Comparison of ENCODE assay signal across 7 mouse cellular contexts in genomic region chr8:12672056-12672881, GRCm38 (mm10). TPM values are rescaled to one million over a fixed set of nuclear protein-coding genes. Genes with fewer than 3 reads are reported as not detected.
A peak's percentile ranks its signal among the peaks of the same experiment; 100 is the strongest.
DNase-seq lines count a peak whose midpoint lies in the region; ATAC-seq and TF ChIP-seq lines count a peak whose summit lies in the region.

Tubgcp3 (minus strand) TSS chr8:12672248.

- intact Hi-C loops in left cerebral cortex, postnatal 4 days (cut with DNase I) = loop anchor here (5.0 kb wide), 1 partner anchor 715 kb away; no protein-coding TSS in a partner anchor

- no peaks in the 10 kb centered on the region for H3K9me3 ChIP-seq in intestine, postnatal 0 days (ENCODE audit: control insufficient read depth)
- no peaks in the 10 kb centered on the region for H3K9me3 ChIP-seq in midbrain, embryonic 12.5 days

- H3K9ac ChIP-seq in intestine, postnatal 0 days (ENCODE audit: low read depth, low read length) = peak within 1 kb of the TSS; percentile 84
- H3K9ac ChIP-seq in midbrain, embryonic 12.5 days (replicated peaks) = peak within 1 kb of the TSS; percentile 89

- WGBS in intestine, postnatal 0 days = 2% methylated on average over 65 of the region's 65 CpGs
- WGBS in midbrain, embryonic 12.5 days = 1% methylated on average over 65 of the region's 65 CpGs
- 2% methylated on average over 65 of the region's 65 CpGs for WGBS in small intestine, adult 2 months

- no peaks in the 10 kb centered on the region for H3K36me3 ChIP-seq in intestine, postnatal 0 days (ENCODE audit: control insufficient read depth, insufficient read depth)
- H3K36me3 ChIP-seq in midbrain, embryonic 12.5 days = no peaks in the 10 kb centered on the region
- H3K36me3 ChIP-seq in small intestine, adult 2 months (ENCODE audit: control insufficient read depth, insufficient read depth, low read length) = no peaks in the 10 kb centered on the region

- TF ChIP-seq CTCF in intestine, postnatal 0 days (IDR thresholded peaks at IDR 0.05; ENCODE audit: low read depth) = no peak
- no peak for TF ChIP-seq CTCF in small intestine, adult 2 months (IDR thresholded peaks at IDR 0.05; ENCODE audit: extremely low read depth, insufficient read length, insufficient replicate concordance, low read depth, low read length)

- TF ChIP-seq POLR2A in small intestine, adult 2 months (IDR thresholded peaks at IDR 0.05; ENCODE audit: low read depth, low read length) = peak; percentile 85

- H3K4me2 ChIP-seq in intestine, postnatal 0 days (replicated peaks; ENCODE audit: low read depth) = peak within 1 kb of the TSS; percentile 67
- peak within 1 kb of the TSS; percentile 81 for H3K4me2 ChIP-seq in midbrain, embryonic 12.5 days (replicated peaks)

- peak within 1 kb of the TSS; percentile 74 for H3K27ac ChIP-seq in intestine, postnatal 0 days (ENCODE audit: low read depth, low read length)
- peak within 1 kb of the TSS; percentile 75 for H3K27ac ChIP-seq in midbrain, embryonic 12.5 days (replicated peaks)
- no peak within 1 kb of the TSS for H3K27ac ChIP-seq in small intestine, adult 2 months (ENCODE audit: insufficient read depth, low read depth, low read length)

- H3K4me1 ChIP-seq in intestine, postnatal 0 days (replicated peaks; ENCODE audit: control insufficient read depth, insufficient read depth, low read length) = peaks cover 2% of the 10 kb centered on the region; the same call in 1 of the 2 replicates
- H3K4me1 ChIP-seq in midbrain, embryonic 12.5 days = peaks cover 19% of the 10 kb centered on the region
- H3K4me1 ChIP-seq in small intestine, adult 2 months (ENCODE audit: control insufficient read depth, insufficient read depth, insufficient read length, low read length) = no peaks in the 10 kb centered on the region

- peak; percentile 76 for DNase-seq in adrenal gland, adult 8-10 months
- DNase-seq in embryo, embryonic 9.5 days (ENCODE audit: extremely low spot score) = peak; percentile 92
- DNase-seq in gonadal fat pad, adult 2 months (ENCODE audit: low read depth) = peak; percentile 13
- DNase-seq in left cerebral cortex, postnatal 4 days = peak; percentile 92

- peak; percentile 92 for ATAC-seq in intestine, postnatal 0 days
- peak; percentile 94 for ATAC-seq in midbrain, embryonic 12.5 days (ENCODE audit: low FRiP score, low read depth)

- peak within 1 kb of the TSS; percentile 87 for H3K4me3 ChIP-seq in intestine, postnatal 0 days (ENCODE audit: low read depth, low read length)
- peak within 1 kb of the TSS; percentile 97 for H3K4me3 ChIP-seq in midbrain, embryonic 12.5 days
- peak within 1 kb of the TSS; percentile 79 for H3K4me3 ChIP-seq in small intestine, adult 2 months (ENCODE audit: low read depth, low read length)

- no peaks in the 10 kb centered on the region for H3K27me3 ChIP-seq in intestine, postnatal 0 days (replicated peaks; ENCODE audit: control insufficient read depth, insufficient read depth, low read length)
- peaks cover 31% of the 10 kb centered on the region for H3K27me3 ChIP-seq in midbrain, embryonic 12.5 days
- no peaks in the 10 kb centered on the region for H3K27me3 ChIP-seq in small intestine, adult 2 months (ENCODE audit: control insufficient read depth, insufficient read depth, low read length)

RNA-seq across cellular contexts. Expression of gene Tubgcp3, which starts in this region (rescaled TPM):
- 10 to 100 TPM; 32.3 to 51.7 (median 38.7) TPM for total RNA-seq in adrenal gland, adult 8-10 months (2022)
- 36.2 and 39.4 TPM in 2 replicates for polyA plus RNA-seq in gonadal fat pad, adult 2 months (2012; rRNA removed)
- polyA plus RNA-seq in intestine, postnatal 0 days (2015; fragmentation: Nextera tagmentation; extraction: Ambion mirVana) = 14.8 and 15.2 TPM in 2 replicates
- 10 to 100 TPM; 33.9 to 37.2 TPM for total RNA-seq in left cerebral cortex, postnatal 4 days (2021)
- 55.6 and 56.1 TPM in 2 replicates for polyA plus RNA-seq in midbrain, embryonic 12.5 days (2016; fragmentation: Nextera tagmentation; extraction: Ambion mirVana)
- 18.0 and 24.3 TPM in 2 replicates for polyA plus RNA-seq in small intestine, adult 2 months (2012; rRNA removed)

Comparison
In these comparisons a context has a peak if more than half of its experiments do, and no peak if none do; other contexts are left out.
1. DNase-seq: peak in every context shown above with its lines; median percentile 92 in embryo, embryonic 9.5 days; 92 in left cerebral cortex, postnatal 4 days; 76 in adrenal gland, adult 8-10 months; 13 in gonadal fat pad, adult 2 months.